Mouse (Mus musculus): Measurements from ENCODE around the gene Nars2.

Nars2 gene

DNA sequence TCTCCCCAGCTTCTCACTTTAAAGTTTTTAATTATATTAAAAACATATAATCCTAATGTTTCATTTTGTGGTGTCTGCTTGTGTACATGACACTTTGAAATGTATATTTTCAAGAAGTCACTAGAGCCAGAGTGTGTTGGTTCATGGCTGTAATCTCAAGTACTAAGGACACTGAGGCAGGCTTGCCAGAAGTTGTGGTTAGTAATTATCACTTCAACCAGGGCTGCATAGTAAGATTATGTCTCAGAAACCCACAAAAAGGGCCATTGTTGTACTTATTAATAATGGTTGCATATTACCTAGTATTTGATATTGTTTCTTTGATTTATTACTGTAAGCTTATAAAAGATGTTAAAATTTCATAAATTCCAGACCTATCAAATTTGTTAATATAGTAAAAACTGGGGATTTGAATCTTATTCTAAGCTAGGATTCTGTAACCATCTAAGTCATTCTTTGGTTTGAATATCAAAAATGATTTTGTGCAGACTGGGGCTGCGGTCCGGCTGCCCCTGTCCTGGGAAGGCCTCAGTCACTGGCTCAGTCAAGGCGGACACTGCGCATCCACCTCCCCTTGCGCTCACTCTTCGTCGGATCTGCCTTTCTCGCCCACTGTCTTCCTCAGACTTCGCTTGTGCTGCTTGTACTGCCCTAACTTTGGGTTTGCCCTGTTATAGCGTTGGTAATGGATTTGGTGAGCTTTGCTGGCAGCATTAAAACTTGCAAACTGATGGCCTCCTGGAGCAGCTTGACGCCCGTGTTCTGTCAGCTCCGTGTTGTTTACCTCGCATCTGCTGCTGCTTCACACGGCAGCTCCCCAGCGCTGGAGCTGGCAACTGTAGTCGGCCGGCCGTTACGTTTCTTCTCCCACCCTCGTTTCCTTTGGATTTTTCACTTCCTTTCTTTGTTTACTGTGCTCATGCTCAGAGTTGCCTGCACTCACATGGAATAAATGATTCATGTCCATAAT is 20.0 kb downstream of the Nars2 start:
- no peak for DNase-seq (ENCODE audit: low spot score)

DNA sequence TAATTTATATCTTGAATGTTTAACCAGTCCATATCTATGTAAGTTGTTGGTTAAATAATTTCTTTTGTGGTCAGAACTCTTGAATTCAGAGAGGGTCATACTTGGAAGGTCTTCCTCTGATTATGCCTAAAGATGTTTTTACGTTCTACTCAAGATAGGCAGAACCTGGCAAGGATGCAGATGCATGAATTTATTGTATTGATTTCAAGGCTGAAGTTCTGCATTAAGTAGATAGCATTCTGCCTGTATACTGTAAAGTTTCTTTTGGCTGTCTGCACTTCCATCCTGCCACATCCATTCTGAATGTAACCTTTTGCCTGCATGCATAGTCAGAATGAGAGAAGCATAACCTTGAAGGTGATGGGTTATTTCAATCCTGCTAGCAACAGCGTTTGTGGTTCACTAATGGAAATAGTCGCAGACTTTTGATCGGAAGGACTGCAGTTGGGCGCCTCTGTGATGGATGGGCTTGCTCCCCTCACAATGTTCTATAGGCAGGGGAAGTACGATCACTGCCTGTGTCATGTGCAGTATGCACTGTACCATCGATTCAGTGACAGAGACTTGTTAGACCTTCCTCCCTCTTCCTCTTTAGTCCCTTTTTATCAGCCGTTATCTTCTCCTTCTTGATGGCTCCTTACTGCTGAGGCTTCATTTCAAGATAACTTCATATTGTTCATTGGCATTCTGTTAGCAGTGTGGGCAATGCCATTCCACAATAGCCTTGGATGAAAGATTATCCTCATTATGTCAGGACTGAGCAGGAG is 21.0 kb downstream of the Nars2 start:
- no peak for DNase-seq (ENCODE audit: low spot score)

DNA sequence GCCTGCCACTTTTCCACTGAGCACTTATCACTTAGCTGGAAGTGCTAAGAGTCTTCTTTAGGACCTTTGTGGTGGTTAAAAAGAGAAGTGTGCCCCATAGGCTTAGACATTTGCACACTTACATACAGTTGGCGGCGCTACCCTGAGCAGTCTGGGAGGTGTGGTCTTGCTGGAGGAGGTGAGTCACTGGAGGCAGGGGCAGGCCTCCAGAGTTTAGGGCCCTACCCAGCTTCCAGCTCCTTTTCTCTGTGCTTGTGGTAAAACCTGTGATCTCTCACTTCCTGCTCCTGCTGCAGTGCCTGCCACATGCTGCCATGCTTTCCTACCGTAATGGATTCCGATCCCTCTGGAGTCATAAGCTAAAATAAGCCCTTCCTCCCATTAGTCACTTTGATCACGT is 24.6 kb downstream of the Nars2 start:
- no peak for DNase-seq (ENCODE audit: low spot score)

DNA sequence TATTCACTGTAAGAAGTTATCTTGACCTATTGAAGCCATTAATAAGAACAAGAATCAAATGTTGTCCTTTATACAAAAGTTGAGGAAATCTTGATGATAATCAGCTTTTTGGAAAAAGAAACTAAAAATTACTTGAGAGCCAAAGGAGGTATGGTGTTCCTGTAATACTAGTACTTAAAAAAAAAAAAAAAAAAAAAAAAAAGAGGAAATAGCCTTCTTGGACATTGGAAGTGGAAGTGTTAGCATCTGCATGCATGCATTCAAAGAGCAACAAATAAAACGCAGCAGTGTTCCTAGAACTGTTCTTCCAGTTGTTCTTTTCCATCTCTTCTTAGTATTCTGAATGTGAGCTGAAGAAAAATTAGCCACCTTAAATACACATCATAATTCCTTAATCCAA is 25.9 kb downstream of the Nars2 start:
- DNase-seq (ENCODE audit: low spot score), result no peak

DNA sequence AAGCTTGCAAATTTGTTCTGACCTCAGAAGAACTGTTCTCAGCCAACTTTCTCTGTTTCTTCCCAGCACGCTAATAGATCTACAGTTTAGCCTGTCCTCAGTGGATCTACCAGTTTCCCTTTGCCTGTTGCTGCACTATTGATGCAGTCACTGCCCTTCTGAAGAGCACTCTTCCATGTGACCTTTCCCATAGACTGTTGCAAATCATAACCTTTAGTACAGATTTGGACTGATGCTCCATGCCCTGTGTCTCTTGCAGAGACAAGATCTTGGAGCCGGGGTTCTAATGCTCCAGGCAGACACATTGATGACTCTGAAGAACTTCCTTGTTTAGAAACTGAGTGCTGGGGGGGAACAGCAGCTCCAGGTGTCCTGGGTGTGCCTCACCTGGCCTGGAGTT is 30.1 kb downstream of the Nars2 start:
- no peak for DNase-seq (ENCODE audit: low spot score)

DNA sequence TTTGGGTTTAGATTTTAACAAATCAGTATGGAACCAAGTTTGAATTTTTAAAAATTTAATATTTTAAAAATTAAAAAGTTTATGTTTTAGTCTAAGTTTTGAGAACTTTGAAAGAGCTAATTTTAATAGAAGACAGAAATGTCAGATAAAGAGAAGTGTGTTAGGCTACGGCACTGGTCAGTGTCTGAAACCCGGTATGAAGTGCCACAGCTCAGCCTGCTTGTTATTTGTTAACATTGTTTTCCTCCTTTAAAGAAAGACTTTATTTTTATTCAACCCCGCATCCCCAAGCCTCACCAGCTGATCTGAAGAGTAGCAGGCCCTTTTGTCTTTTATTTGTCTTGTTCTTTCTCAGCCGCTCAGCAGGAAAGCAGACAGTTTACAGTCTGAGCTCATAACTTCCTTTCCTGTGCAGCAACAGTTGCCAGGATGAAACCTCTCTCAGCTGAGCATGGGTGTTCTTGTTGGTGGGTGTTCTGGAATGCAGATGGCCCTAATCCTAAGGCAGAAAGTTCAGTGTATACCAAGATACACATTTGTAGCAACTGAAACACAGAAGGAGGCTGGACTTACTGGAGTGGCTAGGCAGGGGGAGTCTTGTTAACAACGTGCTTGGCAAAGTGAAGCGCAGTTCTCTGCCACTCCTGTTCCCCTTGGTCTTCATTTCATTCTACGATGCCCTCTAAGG is 32.5 kb downstream of the Nars2 start:
- peak; percentile 9 for DNase-seq (ENCODE audit: low spot score)

DNA sequence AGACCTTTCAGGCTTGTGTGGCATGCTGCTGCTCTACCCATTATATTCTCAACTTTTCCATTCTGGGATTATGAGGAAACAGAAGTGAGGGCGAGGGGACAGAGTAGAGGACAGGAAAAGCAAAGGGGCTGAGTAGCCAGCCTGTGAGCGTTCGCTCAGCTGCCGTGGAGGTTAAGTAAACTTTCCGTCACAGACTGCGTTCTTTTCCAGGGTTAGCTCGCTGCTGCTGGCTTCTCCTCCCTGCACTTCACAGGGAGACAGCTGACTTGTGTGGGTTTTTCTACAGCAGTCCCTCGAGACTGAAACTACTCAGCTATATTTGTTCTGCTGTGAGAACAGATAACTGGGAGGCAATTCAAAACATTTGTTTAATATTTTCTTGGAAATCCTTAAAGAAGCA is 34.5 kb downstream of the Nars2 start:
- DNase-seq (ENCODE audit: low spot score), result no peak

DNA sequence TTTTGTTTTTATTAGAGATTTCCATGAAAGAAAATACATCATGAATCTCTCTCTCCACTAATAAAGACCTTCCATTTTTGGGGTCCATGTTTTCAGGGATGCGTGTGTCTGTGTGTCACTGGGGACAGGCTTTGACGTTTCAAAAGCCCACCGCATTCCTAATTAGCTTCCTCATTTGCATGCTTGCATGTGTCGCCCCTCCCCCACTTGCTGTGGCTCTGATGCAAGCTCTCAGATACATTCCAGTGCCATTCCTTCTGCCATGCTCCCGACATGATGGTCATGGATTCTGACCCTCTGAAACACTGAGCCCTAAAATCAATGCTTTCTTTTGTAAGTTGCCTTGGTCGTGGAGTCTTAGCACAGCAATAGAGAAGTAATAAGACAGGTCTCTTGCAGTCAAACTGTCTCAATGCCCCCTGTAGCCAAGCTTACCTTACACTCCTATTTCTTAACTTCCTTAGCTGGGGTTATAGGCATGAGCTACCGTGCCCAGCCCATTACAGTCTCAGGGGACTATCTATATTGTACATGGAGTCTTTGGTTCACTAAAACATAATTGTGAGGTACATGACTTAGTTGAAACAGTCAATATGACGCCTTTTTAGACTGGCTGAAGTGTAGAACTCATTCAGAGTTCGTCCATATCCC is 35.6 kb downstream of the Nars2 start:
- DNase-seq (ENCODE audit: low spot score), result peak; percentile 35

DNA sequence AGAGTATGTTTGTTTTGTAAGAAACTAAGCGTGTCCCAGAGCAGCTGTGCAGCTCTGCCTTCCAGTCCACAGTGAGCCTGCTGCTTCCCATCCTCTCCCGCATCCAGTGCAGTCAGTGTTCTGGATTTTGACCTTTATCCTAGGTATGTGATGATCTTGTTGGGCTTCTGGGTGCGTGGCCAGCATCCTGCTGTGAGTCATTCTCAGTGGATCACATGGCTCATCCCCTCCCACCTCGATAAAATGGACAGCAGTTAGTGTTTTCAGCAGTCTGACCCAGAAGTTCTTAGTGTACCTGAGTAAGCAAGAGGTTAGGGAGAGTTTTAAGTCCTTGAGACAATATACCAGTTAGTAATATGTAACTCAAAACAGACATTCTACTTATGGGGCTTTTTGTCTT is 36.4 kb downstream of the Nars2 start:
- DNase-seq (ENCODE audit: low spot score), result no peak

DNA sequence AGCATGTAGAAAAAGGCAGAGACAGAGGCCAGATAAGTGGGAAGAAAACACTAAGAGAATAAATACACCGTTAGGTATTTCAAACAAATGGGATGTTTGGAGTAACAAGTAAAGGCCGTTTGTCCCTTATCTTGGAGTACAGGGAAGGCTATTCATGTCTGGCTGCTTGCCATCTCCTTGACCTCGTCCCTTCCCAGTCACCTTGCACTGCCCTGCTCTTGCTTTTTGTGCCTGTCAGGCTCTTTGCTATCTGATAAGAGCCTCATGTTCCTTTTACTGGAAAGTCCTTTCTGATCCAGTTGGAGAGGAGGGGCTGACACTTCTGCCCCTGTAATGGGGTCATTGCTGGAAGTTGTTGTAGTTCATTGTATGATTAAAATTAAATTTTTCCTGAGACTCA is 61.7 kb downstream of the Nars2 start:
- no peak for DNase-seq (ENCODE audit: low spot score)

DNA sequence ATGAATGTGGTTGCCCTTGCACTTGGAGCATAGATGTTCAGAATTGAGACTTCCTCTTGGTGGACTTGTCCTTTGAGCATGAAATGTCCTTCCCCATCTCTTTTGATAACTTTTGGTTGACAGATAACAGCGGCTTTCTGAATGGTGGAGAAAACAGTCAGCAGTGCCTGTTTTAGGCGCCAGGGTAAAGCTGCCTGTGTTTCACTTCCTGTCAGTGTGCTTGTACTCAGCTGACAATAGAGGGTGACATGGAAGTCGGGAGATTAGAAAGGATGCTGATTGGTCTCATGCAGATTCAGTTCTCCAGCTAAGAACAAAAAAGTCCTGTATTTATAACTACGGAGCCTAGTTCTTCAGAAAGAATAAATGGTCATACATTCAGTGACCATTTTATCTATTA is 66.7 kb downstream of the Nars2 start:
- no peak for DNase-seq (ENCODE audit: low spot score)

DNA sequence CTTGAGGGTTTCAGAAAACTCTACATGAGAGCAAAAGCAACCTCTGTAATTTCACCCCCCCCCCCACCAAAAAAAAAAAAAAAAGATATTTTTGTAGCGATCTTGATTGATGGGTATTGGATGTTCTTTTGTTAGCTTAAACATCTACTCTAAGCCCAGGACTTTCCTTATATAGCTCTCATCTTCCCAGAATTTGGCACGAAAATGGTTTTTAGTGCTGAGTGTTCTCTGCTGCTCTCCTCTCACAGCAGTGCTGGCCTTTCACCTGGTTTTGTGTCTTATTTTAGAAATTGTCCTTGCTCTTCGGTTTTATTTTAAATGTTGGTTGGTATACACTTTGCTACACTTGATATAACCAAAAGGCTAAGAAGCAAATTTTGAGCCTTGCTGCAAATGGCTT is 67.1 kb downstream of the Nars2 start:
- DNase-seq (ENCODE audit: low spot score), result no peak

DNA sequence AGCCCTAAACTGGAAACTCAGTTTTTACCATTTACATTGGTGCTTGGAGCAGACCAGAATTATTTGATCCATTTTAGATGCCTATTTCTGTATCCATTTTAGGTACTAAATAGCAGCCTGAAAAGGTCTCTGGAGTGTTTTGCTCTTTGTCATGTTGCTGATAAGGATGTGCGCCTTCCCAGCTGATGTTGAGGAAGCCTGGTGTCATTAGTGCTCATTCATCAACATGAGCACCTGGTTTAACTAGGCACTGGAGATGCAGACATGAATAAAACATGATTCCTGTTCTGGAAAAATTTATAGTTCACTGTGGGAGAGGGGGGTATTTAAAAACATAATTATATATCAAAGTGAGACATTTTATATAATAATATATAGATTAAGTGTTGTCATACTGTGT is 68.0 kb downstream of the Nars2 start:
- DNase-seq (ENCODE audit: low spot score), result no peak

DNA sequence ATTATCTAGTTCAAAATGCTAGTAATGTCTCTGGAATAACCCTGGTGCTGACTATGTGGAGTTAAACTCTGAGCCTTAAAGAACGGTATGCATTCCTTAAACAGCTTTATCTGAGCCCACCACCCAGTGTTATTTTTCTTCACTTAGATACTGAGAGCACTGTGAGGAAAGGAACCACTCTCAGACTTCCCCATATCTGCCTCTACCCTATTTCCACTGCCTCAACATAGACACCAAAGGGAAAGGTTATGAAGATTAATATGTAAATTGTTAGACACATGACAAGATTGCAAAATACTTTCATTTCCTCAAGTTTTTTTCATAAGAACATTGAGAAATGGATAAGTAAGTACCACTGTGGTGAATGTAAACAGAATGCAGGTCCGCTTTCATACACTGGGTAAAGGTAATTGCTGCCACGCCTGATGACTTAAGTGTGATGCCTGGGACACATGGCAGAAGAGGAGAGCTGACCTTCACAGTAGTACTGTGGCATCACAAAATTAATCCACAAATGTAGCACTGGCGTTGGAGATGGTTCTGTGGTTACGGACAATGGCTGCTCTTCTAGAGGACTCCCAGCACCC is 75.6 kb downstream of the Nars2 start:
- no peak for DNase-seq (ENCODE audit: low spot score)

DNA sequence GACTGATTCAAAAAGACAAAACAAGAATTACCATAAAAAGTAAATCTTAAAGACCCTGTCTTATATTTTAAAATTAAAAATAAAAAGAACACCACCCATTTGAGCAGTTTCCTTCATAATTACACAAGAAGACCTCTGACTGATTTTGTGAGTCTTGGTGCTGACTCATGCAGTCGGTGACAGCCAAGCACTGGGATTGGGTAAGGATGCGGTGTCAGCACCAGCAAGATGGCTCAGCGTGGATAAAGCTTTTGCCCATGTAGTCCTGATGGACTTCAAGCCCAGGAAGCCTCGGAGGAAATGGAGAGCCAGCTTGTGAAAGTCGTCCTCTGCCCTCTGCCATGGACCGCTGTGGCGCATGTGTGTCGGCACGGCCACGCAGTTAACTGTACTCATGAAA is 77.8 kb downstream of the Nars2 start:
- no peak for DNase-seq (ENCODE audit: low spot score)

DNA sequence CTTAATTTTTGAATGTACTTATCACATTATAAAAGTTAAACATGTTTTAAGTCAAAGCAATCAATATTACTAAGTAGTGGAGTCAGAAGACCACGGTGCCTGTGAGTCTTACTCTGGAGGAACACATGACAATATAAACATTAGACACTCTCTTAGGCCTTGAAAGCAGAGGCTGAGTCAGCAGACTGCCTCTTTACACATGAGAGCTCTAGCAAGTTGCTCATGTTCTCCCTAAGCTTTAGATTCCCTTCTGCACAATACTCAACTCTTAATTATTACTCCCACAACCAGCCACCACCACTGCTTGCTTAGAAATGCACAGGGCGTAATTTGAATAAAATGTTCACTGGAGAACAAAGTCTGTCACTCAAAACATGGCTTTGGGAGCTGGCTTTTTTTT is 81.1 kb downstream of the Nars2 start:
- DNase-seq (ENCODE audit: low spot score), result no peak

DNA sequence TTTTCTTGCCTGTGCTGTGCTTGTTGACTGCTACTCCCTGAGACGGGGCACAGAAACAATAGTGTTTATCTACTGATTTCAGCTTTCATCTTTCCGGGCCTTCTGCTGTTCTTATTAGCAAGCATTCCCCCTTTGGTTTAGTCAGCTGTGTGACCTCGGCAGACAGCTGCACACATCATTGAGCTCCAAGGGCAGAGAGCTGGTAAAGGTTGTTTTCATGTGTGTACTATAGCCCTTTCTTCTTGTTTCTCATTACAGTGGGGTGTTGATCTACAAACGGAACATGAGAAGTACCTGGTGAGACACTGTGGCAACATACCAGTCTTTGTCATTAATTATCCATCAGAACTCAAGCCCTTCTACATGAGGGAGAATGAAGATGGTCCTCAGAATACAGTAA is 88.3 kb downstream of the Nars2 start:
- no peak for DNase-seq (ENCODE audit: low spot score)

DNA sequence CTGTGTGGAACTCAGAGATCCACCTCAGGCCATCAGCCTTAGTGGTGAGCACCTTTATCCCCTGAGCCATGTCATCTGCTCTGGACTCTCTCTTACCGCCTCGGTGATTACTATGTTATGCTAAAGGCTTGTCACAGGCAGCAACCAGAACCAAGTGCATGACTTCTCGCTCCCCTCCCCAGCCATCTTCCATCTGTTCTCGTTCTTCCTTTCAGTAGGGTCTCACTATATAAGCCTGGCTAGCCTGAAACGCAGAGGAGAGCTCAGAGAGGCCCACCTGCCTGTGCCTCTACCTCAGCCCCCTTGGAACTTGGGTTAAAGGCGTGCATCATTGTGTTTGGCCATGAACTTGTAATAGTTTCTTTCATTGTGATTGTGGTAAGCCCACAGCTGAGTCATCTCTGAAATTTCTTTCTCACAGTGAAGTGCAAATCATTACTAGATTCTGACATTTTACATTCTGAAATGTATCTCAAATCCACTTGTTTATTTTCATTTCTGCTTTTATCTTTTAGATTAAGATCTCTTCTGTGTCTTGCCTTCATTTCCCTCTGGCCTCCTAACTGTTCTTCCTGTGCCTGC is 90.7 kb downstream of the Nars2 start:
- DNase-seq (ENCODE audit: low spot score), result no peak

DNA sequence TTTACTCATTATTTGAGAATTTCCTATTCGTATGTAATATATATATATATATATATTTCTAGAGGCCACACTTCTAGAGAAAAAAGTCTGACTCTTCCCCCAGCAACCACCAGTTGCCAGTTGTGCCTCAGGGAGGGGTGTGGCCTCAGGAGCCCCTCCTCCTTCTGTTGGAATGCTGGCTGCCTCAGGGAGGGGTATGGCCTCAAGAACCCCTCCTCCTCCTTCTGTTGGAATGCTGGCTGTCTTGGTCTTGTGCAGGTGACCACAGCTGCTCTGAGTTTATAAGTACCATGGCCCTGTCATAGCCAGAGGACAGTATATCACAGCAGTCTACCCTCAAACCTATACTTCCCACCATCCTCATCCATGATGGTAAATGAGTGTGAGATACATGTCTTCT is 91.7 kb downstream of the Nars2 start:
- no peak for DNase-seq (ENCODE audit: low spot score)

DNA sequence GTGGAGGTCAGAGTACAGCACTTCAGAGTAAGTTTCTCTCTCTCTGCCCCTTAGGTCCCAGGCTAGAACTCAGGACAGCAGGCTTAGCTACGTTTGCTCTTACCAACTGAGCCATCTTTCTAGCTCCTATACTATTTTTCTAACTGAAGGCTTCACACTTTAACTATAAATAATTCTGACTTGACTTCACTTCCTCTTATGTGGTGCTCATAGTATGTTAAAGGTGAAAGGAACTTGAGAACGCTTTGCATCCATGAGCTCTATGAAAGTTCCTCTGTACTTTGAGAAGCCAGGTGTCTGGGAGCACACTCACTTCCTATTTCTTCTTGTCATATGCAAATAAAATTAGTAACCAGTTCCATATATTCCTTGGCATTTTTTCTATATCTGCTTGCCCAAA is 109.7 kb downstream of the Nars2 start:
- DNase-seq (ENCODE audit: low spot score), result no peak

DNA sequence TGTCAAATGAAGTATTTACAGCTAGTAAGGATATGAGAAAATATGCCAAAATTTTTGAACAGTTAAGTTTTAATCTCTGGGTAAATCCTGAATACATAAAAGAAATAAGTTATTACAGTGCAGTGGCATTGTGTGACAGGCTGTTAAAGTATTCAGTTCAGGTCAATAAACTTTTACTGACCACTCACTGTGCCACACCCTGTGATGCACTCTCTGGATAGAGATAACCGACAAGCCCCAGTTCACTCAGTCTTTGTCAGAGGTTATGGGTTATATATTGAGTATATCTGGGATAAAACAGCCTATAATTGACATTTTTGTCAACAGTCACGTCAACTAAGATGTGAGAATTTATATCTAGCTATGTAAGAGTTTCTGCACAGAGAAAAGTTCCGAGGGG is 120.2 kb downstream of the Nars2 start:
- DNase-seq (ENCODE audit: low spot score), result no peak

DNA sequence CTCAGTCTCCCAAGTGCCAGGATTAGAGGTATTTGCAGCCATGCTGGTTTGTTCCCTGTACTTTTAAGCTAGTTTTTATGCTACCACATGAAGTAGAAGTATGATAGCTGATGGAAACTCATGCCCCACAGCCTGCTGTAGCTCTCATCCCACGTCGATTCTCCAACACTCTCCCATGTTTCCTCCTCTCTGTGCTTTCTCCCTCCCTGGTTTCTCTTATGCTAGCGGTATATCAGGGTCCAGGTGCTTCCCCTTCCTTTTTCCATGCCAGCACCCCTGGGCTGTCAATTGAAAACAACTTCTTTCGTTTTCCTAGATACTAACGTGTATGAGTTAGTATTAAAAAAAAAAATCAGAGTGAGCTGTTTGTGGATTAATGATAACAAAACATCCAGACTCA is 120.8 kb downstream of the Nars2 start:
- no peak for DNase-seq (ENCODE audit: low spot score)
